Mouse (Mus musculus) testis, adult 2 months (tissue): ENCODE measurements around the gene Srpk2.

ENCODE experiments used
- CTCF ChIP-seq: fragments of 200-500 bp; IDR thresholded peaks from 2 replicates; pipeline ENCODE4 v1.5.1; 2012; ENCODE audit warnings: low read depth, mild to moderate bottlenecking, inconsistent platforms, low read length, moderate library complexity; ENCODE audit not compliant: control insufficient read depth, insufficient read depth, insufficient replicate concordance
- POLR2A ChIP-seq: fragments of 200-500 bp; IDR thresholded peaks from 2 replicates; pipeline ENCODE4 v1.6.1; 2012; ENCODE audit warnings: low read depth, mild to moderate bottlenecking, inconsistent platforms, low read length, moderate library complexity; ENCODE audit not compliant: control insufficient read depth

- TF ChIP-seq CTCF (no peak), POLR2A (no peak)
Observed at GRCm38 (mm10) chr5:23516962-23517361, 167.5 kb downstream of the Srpk2 start.
